Mouse (Mus musculus) lung, adult 2 months (tissue): ENCODE measurements around the gene Ccna1. TPM values are rescaled to one million over a fixed set of nuclear protein-coding genes. Genes with fewer than 3 reads are reported as not detected.

ENCODE experiments used
- DNase-seq: peaks from one replicate; pipeline ENCODE4 v3.0.0; 2022
- H3K4me1 ChIP-seq: fragments of 200-500 bp; 2 replicates; pipeline ENCODE4 v1.6.1; 2011; ENCODE audit warnings: low read length; ENCODE audit not compliant: control insufficient read depth, insufficient read depth
- H3K4me3 ChIP-seq: fragments of 200-500 bp; replicated peaks from 2 replicates; pipeline ENCODE3; 2011; ENCODE audit warnings: low read depth, mild to moderate bottlenecking, control low read depth, low read length; ENCODE audit errors: extremely low read depth
- CTCF ChIP-seq: fragments of 200-500 bp; IDR thresholded peaks from 2 replicates; pipeline ENCODE4 v1.5.1; 2011; ENCODE audit warnings: mild to moderate bottlenecking, low read length, control low read depth; ENCODE audit not compliant: insufficient read depth
- POLR2A ChIP-seq: fragments of 200-500 bp; IDR thresholded peaks from 2 replicates; pipeline ENCODE4 v1.6.1; 2011; ENCODE audit warnings: low read depth, mild to moderate bottlenecking, control low read depth, low read length, borderline replicate concordance; ENCODE audit errors: extremely low read depth
- WGBS: fragments of 180-500 bp; shearing (Covaris S2); methylation state at CpG from one replicate; pipeline ENCODE4 v1.1.7; 2018; 5-methylcytosine and 5-hydroxymethylcytosine counted together
- polyA plus RNA-seq: library from polyadenylated mRNA; depleted of rRNA; stranded (reverse); fragments of >200 nt; gene quantifications from 2 replicates; pipeline ENCODE4 v1.2.3, GENCODE M21; 2012; rRNA removed

The Ccna1 gene
- polyA plus RNA-seq, 1 experiment = 1.3 TPM

GRCm38 (mm10) chr3:55027271-55027840 is 27.9 kb downstream of the Ccna1 start:
- no peaks in the 10 kb centered on the region for H3K4me1 ChIP-seq
- no peak for DNase-seq
- TF ChIP-seq POLR2A = no peak
- TF ChIP-seq CTCF = no peak
- 44% methylated on average over 7 of the region's 7 CpGs for WGBS
- no peak overlapping the region for H3K4me3 ChIP-seq

DNA sequence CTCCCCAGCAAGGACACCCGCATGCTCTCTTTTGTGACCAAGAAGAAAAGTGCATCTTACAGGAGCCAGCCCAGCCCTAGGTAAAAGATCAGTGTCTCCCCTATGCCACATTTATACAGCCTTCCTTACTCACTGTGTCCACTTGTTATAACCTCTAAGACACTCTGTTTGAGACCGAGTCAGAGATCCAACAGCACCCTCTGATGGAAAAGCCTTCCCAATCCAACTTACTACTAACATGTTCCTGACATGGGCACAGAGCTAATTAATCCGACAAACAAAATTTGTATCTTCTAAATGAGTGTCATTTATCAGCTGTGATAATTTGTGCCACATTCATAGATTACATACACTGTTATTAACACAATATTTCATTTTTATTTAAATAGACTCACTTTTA is 29.8 kb downstream of the Ccna1 start:
- 85% methylated on average over 3 of the region's 3 CpGs for WGBS
- no peak overlapping the region for H3K4me3 ChIP-seq
- H3K4me1 ChIP-seq = no peaks in the 10 kb centered on the region
- no peak for DNase-seq
- no peak for TF ChIP-seq POLR2A
- TF ChIP-seq CTCF = no peak

GRCm38 (mm10) chr3:55023347-55023746 is 32.0 kb downstream of the Ccna1 start:
- 96% methylated on average over 1 of the region's 1 CpGs for WGBS
- no peak for TF ChIP-seq POLR2A
- no peak for DNase-seq
- no peaks in the 10 kb centered on the region for H3K4me1 ChIP-seq
- no peak overlapping the region for H3K4me3 ChIP-seq

GRCm38 (mm10) chr3:55022247-55022646 is 33.1 kb downstream of the Ccna1 start:
- Histone ChIP-seq H3K4me1 (no peaks in the 10 kb centered on the region), H3K4me3 (no peak overlapping the region)
- 82% methylated on average over 1 of the region's 1 CpGs for WGBS
- TF ChIP-seq POLR2A (no peak), CTCF (no peak)
- DNase-seq = no peak

GRCm38 (mm10) chr3:55012536-55012935 is 42.8 kb downstream of the Ccna1 start:
- Histone ChIP-seq H3K4me1 (no peaks in the 10 kb centered on the region), H3K4me3 (no peak overlapping the region)
- no peak for DNase-seq
- WGBS = 67% methylated on average over 4 of the region's 4 CpGs
- no peak for TF ChIP-seq CTCF
- no peak for TF ChIP-seq POLR2A

GRCm38 (mm10) chr3:55011681-55012080 is 43.6 kb downstream of the Ccna1 start:
- no peak for TF ChIP-seq POLR2A
- Histone ChIP-seq H3K4me3 (no peak overlapping the region), H3K4me1 (no peaks in the 10 kb centered on the region)
- WGBS = 18% methylated on average over 7 of the region's 7 CpGs
- no peak for DNase-seq

DNA sequence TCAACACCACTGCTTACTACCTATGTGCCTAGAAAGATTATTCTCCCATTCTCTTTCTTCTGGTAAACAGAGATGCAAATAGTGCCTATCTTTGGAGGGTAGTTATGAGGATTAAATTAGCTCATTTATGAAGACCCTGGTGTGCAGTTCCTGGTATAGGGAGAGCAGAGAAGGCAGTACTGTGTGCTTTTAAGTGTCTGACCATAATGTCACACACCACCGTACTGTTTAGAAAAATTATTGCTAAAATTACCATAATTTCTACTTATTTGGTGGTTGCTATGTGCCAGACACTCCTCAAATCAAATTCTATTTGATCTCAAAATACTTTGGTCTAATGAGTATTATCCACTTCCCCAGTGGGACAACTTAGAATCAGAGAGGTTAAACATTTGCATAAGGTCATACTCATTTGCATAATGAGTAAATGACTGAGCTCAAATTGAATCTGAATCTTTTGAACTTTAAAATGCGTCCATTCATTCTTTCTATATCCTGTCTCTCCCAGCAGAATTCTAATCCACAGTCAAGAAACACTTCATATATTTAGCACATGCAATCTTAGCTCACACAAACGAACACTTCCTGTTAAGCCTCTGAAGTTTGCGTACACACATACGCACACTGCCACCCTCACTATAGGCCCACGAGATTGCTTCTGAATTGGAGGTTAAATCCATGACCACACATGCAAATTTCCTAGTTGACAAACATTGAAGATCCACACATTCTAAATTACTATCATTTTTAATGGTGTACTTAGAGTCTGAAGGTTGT is 46.1 kb downstream of the Ccna1 start:
- no peak for DNase-seq
- 41% methylated on average over 6 of the region's 6 CpGs for WGBS
- no peak for TF ChIP-seq POLR2A
- no peak for TF ChIP-seq CTCF
- no peak overlapping the region for H3K4me3 ChIP-seq
- H3K4me1 ChIP-seq = no peaks in the 10 kb centered on the region

DNA sequence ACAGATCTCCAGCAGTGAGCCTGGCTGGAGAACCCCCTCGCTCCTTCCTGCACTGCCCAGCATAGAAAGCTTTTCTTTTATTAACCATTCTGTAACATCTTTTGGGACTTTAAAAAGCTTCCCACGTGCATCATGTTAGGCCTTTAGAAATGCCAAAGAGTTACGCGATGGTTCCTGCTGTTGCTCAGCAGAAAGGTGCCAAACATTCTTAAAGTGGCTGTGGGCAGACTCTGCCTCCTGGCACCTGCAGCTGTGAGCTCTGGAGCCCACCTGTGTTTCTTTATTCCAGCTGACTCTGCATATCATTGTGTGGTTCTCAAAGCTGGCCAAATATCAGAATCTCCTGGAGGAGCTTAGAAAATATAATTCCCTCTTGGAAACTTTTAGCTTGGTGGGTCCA is 51.3 kb downstream of the Ccna1 start:
- TF ChIP-seq POLR2A = no peak
- no peak for TF ChIP-seq CTCF
- 68% methylated on average over 4 of the region's 4 CpGs for WGBS
- DNase-seq = no peak
- H3K4me3 ChIP-seq = no peak overlapping the region
- no peaks in the 10 kb centered on the region for H3K4me1 ChIP-seq

- no peaks in the 10 kb centered on the region for H3K4me1 ChIP-seq
- no peak for DNase-seq
- TF ChIP-seq CTCF (no peak), POLR2A (no peak)
- WGBS = 65% methylated on average over 4 of the region's 4 CpGs
- H3K4me3 ChIP-seq = no peak overlapping the region
These were observed 53.6 kb downstream of the Ccna1 start for GRCm38 (mm10) chr3:55001677-55002076.

Other genes with a start within 250 kb of the Ccna1 start
- gene Rfxap, start 247.7 kb downstream of the Ccna1 start, polyA plus RNA-seq = 13.2 and 22.6 TPM in 2 replicates
- not detected in 2 replicates for gene Sertm1, start 139.6 kb downstream of the Ccna1 start, polyA plus RNA-seq
- gene Spg20, start 56.6 kb upstream of the Ccna1 start, polyA plus RNA-seq = 13.2 and 15.4 TPM in 2 replicates
- not detected in 2 replicates for gene Ccdc169, start 81.8 kb upstream of the Ccna1 start, polyA plus RNA-seq
- gene Sohlh2, start 126.5 kb upstream of the Ccna1 start, polyA plus RNA-seq = 0.05 TPM in 1 of 2 replicates, not detected in the other
- gene Dclk1, start 186.9 kb upstream of the Ccna1 start, polyA plus RNA-seq = 1.6 and 1.9 TPM in 2 replicates